Mouse (Mus musculus): ENCODE measurements at regions not wholly inside any gene's neighbourhood (a gene's known extent, or its start where the extent isn't known, plus 50 kb on each side); places are given as distances from the start of the nearest gene placed in this dataset.

- intact Hi-C loops (cut with DNase I): no loop called here
Measured at GRCm38 (mm10) chr15:55975843-55976242, 1501.6 kb downstream of the Slc22a22 start.

GRCm38 (mm10) chr15:55966780-55967179 lies 1510.6 kb downstream of the Slc22a22 start:
- intact Hi-C loops (cut with DNase I): no loop called here

- intact Hi-C loops (cut with DNase I): no loop called here
Measured at GRCm38 (mm10) chr15:55965296-55965695, 1512.1 kb downstream of the Slc22a22 start.

DNA sequence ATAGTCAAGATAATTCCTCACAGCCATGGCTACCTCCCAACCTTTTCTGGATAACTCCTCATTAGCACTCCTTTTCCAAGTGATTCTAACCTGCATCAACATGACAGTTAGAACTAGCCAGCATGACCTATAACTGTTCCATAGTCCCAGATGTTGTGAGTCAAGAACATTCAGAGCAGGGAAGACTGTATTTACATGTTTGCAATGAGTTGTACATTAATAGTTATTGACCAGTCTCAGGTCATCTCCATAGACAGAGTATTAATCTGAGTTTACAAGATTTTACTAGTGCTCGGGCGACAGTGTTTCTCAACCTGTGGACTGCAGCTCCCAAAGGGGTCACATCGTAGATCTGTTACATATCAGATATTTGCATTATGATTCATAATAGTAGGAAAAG lies 1515.3 kb downstream of the Slc22a22 start:
- intact Hi-C loops (cut with DNase I): no loop called here

Data from adrenal gland (tissue).